Mouse (Mus musculus): Measurements from ENCODE around the gene Ncf1. TPM values are rescaled to one million over a fixed set of nuclear protein-coding genes. Genes with fewer than 3 reads are reported as not detected.

Gene Ncf1
- polyA plus RNA-seq, 1 experiment from 2014 or later, result 0.94 TPM

DNA sequence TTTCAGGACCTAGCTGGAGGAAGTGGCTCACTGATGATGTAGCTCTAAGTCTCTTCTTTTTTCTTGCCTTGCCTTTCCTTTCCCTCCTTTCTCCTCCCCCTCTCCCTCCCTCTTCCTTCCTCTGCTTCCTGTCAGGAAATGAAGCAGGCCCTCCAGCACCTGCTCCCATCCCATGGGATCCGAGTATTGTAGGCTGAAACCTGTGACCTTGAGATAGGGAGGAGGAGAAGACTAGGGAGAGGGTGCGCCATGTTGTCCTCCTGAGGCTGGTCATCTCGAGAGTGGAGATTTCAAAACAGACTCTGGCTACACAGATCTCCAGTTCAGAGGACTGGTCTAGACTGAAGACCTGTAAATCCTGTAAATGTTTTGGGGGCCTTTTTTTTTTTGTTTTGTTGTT is 47.3 kb downstream of the Ncf1 start:
- Histone ChIP-seq H3K4me1 (ENCODE audit: control insufficient read depth, insufficient read depth, low read length) (peaks cover 12% of the 10 kb centered on the region), H3K4me2 (ENCODE audit: low read depth, low read length) (no peak overlapping the region), H3K9ac (replicated peaks; ENCODE audit: low read depth, low read length) (0 out of 2 replicates have a peak overlapping the region, but pooled peaks have one; percentile 7), H3K4me3 (ENCODE audit: low read depth, low read length) (no peak overlapping the region), H3K36me3 (ENCODE audit: control insufficient read depth, insufficient read depth, low read length) (no peaks in the 10 kb centered on the region), H3K27ac (ENCODE audit: low read depth, low read length) (no peak overlapping the region), H3K9me3 (ENCODE audit: control insufficient read depth, low read length) (no peaks in the 10 kb centered on the region), H3K27me3 (ENCODE audit: control insufficient read depth, insufficient read depth, low read length) (no peaks in the 10 kb centered on the region)
- ATAC-seq (ENCODE audit: low read depth), result no peak
- WGBS, result 61% methylated on average over 3 of the region's 3 CpGs

DNA sequence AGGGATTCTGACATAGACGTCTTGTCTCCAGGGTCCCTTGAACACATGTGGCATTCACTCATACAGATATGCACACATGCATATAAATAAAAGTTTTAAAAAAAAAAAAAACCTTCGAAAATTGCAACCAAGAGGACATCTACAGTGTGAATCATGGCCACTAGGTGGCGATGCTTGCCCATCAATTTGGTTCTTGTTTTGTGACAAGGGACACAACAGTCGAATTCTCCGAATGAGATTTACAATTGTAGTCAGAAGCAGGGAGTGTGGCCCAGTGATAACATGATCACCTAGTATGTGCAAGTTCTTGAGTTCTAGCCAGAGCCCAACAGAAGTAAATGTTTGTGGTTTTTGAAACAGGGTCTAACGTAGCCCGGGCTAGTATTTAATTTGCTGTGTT is 49.6 kb downstream of the Ncf1 start:
- Histone ChIP-seq H3K4me1 (ENCODE audit: control insufficient read depth, insufficient read depth, low read length) (peaks cover 20% of the 10 kb centered on the region), H3K4me2 (ENCODE audit: low read depth, low read length) (no peak overlapping the region), H3K36me3 (ENCODE audit: control insufficient read depth, insufficient read depth, low read length) (no peaks in the 10 kb centered on the region), H3K9me3 (ENCODE audit: control insufficient read depth, low read length) (no peaks in the 10 kb centered on the region), H3K27me3 (ENCODE audit: control insufficient read depth, insufficient read depth, low read length) (no peaks in the 10 kb centered on the region), H3K27ac (ENCODE audit: low read depth, low read length) (no peak overlapping the region), H3K4me3 (ENCODE audit: low read depth, low read length) (no peak overlapping the region), H3K9ac (replicated peaks; ENCODE audit: low read depth, low read length) (no peak overlapping the region)
- 27% methylated on average over 7 of the region's 7 CpGs for WGBS
- no peak for ATAC-seq (ENCODE audit: low read depth)

- Histone ChIP-seq H3K4me1 (ENCODE audit: control insufficient read depth, insufficient read depth, low read length) (peaks cover 19% of the 10 kb centered on the region), H3K9ac (replicated peaks; ENCODE audit: low read depth, low read length) (no peak overlapping the region), H3K27ac (ENCODE audit: low read depth, low read length) (no peak overlapping the region), H3K36me3 (ENCODE audit: control insufficient read depth, insufficient read depth, low read length) (no peaks in the 10 kb centered on the region), H3K27me3 (ENCODE audit: control insufficient read depth, insufficient read depth, low read length) (no peaks in the 10 kb centered on the region), H3K9me3 (ENCODE audit: control insufficient read depth, low read length) (no peaks in the 10 kb centered on the region), H3K4me3 (ENCODE audit: low read depth, low read length) (no peak overlapping the region), H3K4me2 (ENCODE audit: low read depth, low read length) (no peak overlapping the region)
- ATAC-seq (ENCODE audit: low read depth), result no peak
- WGBS, result 73% methylated on average over 7 of the region's 7 CpGs
These were observed 50.9 kb downstream of the Ncf1 start for GRCm38 (mm10) chr5:134178536-134178935.

DNA sequence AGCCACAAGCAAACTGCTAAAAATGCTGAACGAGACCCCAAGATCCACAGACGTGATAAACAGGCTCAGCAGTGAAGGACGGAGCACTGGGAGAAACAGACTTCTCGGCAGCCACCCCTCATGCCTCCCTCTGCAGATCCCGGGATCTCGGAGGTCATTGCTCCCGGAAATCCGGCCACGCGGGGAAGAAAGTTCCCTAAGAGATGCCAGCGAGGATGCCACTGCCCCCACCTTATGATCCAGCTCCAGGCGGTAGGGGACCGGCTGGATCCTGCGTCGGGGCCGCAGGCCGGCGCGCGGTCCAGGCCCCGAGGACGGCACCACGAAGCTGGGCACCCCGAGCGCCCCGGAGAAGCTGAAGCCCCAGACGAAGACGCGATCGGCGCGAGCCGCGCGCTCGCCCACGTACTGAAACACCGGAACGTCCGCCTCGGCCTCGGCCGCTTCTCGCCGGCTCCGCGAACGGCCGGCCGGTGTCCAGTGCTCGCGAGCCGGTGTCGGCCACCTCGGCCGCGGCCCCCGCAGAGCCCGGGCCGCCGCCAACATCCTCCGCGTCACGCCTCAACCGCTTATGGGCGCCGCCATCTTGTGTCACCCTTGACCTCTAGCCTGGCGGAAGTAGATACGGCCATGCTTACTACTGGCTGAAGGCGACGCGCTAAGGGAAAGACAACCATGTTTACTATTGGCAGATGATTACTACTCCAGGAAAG is 53.1 kb downstream of the Ncf1 start, which contains the start of gene Rcc1l:
Gene Rcc1l (minus strand): TSS at position 606 of the 713 bp plus-strand sequence.
- Histone ChIP-seq H3K27ac (ENCODE audit: low read depth, low read length) (peak within 1 kb of the TSS; percentile 57; the same call in 1 of the 2 replicates), H3K27me3 (ENCODE audit: control insufficient read depth, insufficient read depth, low read length) (no peaks in the 10 kb centered on the region), H3K36me3 (ENCODE audit: control insufficient read depth, insufficient read depth, low read length) (no peaks in the 10 kb centered on the region), H3K9ac (replicated peaks; ENCODE audit: low read depth, low read length) (peak within 1 kb of the TSS; percentile 69), H3K4me3 (ENCODE audit: low read depth, low read length) (peak within 1 kb of the TSS; percentile 94), H3K4me1 (ENCODE audit: control insufficient read depth, insufficient read depth, low read length) (peaks cover 8% of the 10 kb centered on the region), H3K9me3 (ENCODE audit: control insufficient read depth, low read length) (no peaks in the 10 kb centered on the region), H3K4me2 (ENCODE audit: low read depth, low read length) (peak within 1 kb of the TSS; percentile 81)
- peak; percentile 80 for ATAC-seq (ENCODE audit: low read depth)
- under 1% methylated on average over 61 of the region's 72 CpGs for WGBS

DNA sequence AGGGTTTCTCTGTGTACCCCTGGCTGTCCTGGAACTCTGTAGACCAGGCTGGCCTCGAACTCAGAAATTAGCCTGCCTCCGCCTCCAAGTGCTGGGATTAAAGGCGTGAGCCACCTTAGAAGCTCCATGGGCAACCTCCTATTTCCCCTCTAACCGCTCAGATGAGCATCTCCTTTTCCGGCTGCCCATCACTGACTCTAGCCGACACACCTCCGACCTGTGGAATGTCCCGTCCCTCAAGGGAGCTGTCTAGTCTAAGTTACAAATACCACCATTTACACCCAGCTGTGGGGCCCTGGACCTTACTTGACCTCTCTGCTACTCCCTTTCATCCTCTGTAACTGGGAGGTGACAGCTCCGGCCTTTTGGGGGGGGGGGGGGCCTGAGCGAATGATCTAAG is 53.7 kb downstream of the Ncf1 start:
- H3K9ac ChIP-seq (replicated peaks; ENCODE audit: low read depth, low read length), result peak overlapping the region; percentile 69
- H3K4me3 ChIP-seq (ENCODE audit: low read depth, low read length), result peak overlapping the region; percentile 94
- H3K27ac ChIP-seq (ENCODE audit: low read depth, low read length), result no peak overlapping the region
- no peak for ATAC-seq (ENCODE audit: low read depth)
- H3K4me2 ChIP-seq (ENCODE audit: low read depth, low read length), result peak overlapping the region; percentile 81
- peaks cover 8% of the 10 kb centered on the region for H3K4me1 ChIP-seq (ENCODE audit: control insufficient read depth, insufficient read depth, low read length)
- H3K27me3 ChIP-seq (ENCODE audit: control insufficient read depth, insufficient read depth, low read length), result no peaks in the 10 kb centered on the region
- 0 out of 2 replicates have a peak, but pooled peaks cover 4% of the 10 kb centered on the region for H3K36me3 ChIP-seq (ENCODE audit: control insufficient read depth, insufficient read depth, low read length)
- 11% methylated on average over 10 of the region's 10 CpGs for WGBS
- H3K9me3 ChIP-seq (ENCODE audit: control insufficient read depth, low read length), result no peaks in the 10 kb centered on the region

- Histone ChIP-seq H3K4me3 (ENCODE audit: low read depth, low read length) (no peak overlapping the region), H3K9me3 (ENCODE audit: control insufficient read depth, low read length) (no peaks in the 10 kb centered on the region), H3K4me2 (ENCODE audit: low read depth, low read length) (no peak overlapping the region), H3K36me3 (ENCODE audit: control insufficient read depth, insufficient read depth, low read length) (0 out of 2 replicates have a peak, but pooled peaks cover 4% of the 10 kb centered on the region), H3K9ac (replicated peaks; ENCODE audit: low read depth, low read length) (no peak overlapping the region), H3K27me3 (ENCODE audit: control insufficient read depth, insufficient read depth, low read length) (no peaks in the 10 kb centered on the region), H3K4me1 (ENCODE audit: control insufficient read depth, insufficient read depth, low read length) (peaks cover 8% of the 10 kb centered on the region), H3K27ac (ENCODE audit: low read depth, low read length) (no peak overlapping the region)
- WGBS, result 47% methylated on average over 4 of the region's 4 CpGs
- ATAC-seq (ENCODE audit: low read depth), result no peak
These were observed 56.2 kb downstream of the Ncf1 start for GRCm38 (mm10) chr5:134173206-134173605.

DNA sequence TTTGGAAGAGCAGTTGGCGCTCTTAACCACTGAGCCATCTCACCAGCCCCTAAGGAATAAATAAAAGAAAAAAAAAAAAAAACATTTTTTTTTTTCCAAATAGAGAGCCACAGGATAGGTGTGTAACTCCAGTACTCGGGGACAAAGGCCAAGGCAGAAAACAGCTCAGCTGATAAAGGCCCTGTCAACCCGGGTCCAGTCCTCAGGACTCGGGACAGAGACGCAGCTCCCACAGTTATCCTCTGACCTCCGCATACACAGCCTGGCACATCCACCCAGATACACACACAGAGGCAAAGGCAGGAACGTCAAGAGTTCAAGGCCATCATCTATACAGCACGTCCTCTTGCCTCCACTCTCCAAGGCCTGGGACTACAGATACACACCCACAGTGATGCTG is 59.3 kb downstream of the Ncf1 start:
- WGBS, result 97% methylated on average over 8 of the region's 8 CpGs
- H3K9ac ChIP-seq (replicated peaks; ENCODE audit: low read depth, low read length), result no peak overlapping the region
- no peaks in the 10 kb centered on the region for H3K27me3 ChIP-seq (ENCODE audit: control insufficient read depth, insufficient read depth, low read length)
- 0 out of 2 replicates have a peak, but pooled peaks cover 2% of the 10 kb centered on the region for H3K4me1 ChIP-seq (ENCODE audit: control insufficient read depth, insufficient read depth, low read length)
- H3K36me3 ChIP-seq (ENCODE audit: control insufficient read depth, insufficient read depth, low read length), result 0 out of 2 replicates have a peak, but pooled peaks cover 4% of the 10 kb centered on the region
- no peak overlapping the region for H3K27ac ChIP-seq (ENCODE audit: low read depth, low read length)
- no peak overlapping the region for H3K4me3 ChIP-seq (ENCODE audit: low read depth, low read length)
- no peak for ATAC-seq (ENCODE audit: low read depth)
- no peak overlapping the region for H3K4me2 ChIP-seq (ENCODE audit: low read depth, low read length)
- no peaks in the 10 kb centered on the region for H3K9me3 ChIP-seq (ENCODE audit: control insufficient read depth, low read length)

Other genes with a start within 250 kb of the Ncf1 start
- gene Castor2, start 129.9 kb downstream of the Ncf1 start, polyA plus RNA-seq (2014; fragmentation: Nextera tagmentation; extraction: Ambion mirVana), result 28.8 and 30.5 TPM in 2 replicates
- gene Rcc1l, start 52.9 kb downstream of the Ncf1 start, polyA plus RNA-seq (2014; fragmentation: Nextera tagmentation; extraction: Ambion mirVana), result 16.7 and 17.5 TPM in 2 replicates
- gene Gtf2ird2, start 45.6 kb downstream of the Ncf1 start, polyA plus RNA-seq (2014; fragmentation: Nextera tagmentation; extraction: Ambion mirVana), result 11.6 and 14.0 TPM in 2 replicates
- 111 and 141 TPM in 2 replicates for gene Gtf2i, start 85.1 kb upstream of the Ncf1 start, polyA plus RNA-seq (2014; fragmentation: Nextera tagmentation; extraction: Ambion mirVana)
- gene Gtf2ird1, start 227.1 kb upstream of the Ncf1 start, polyA plus RNA-seq (2014; fragmentation: Nextera tagmentation; extraction: Ambion mirVana), result 60.3 and 63.4 TPM in 2 replicates